Mouse (Mus musculus) midbrain, embryonic 14.5 days (tissue): Measurements from ENCODE around the gene Olfr1247. TPM values are rescaled to one million over a fixed set of nuclear protein-coding genes. Genes with fewer than 3 reads are reported as not detected.
"Not testable (repeated sequence)": the region's sequence is repeated elsewhere in the genome, so short reads cannot be mapped to it uniquely, and the experiment has no call there.

Experiments
- ATAC-seq: fragments of 200-750 bp; cut with Nextera tagmentation; 2 replicates; pipeline ENCODE4 v1.8.0; 2017; ENCODE audit warnings: moderate number of reproducible peaks, moderate library complexity; ENCODE audit not compliant: low FRiP score, low TSS enrichment
- DNase-seq: peaks from one replicate; pipeline ENCODE4 v3.0.0-alpha.2; 2015
- H3K27ac ChIP-seq: fragments of 300-500 bp; sonication (generic); replicated peaks from 2 replicates; pipeline ENCODE4 v1.5.1; 2014; ENCODE audit warnings: mild to moderate bottlenecking, low read depth, low read length, moderate library complexity
- H3K27me3 ChIP-seq: fragments of 300-500 bp; sonication (generic); 2 replicates; pipeline ENCODE4 v1.6.1; 2014; ENCODE audit warnings: low read length, control low read depth, mixed read lengths; ENCODE audit not compliant: control insufficient read depth, insufficient read depth
- H3K36me3 ChIP-seq: fragments of 300-500 bp; sonication (generic); 2 replicates; pipeline ENCODE4 v1.6.1; 2014; ENCODE audit warnings: low read length, control low read depth; ENCODE audit not compliant: control insufficient read depth, insufficient read depth
- H3K4me1 ChIP-seq: fragments of 300-500 bp; sonication (generic); 2 replicates; pipeline ENCODE4 v1.6.1; 2014; ENCODE audit warnings: mild to moderate bottlenecking, antibody characterized with exemption, low read length, control low read depth; ENCODE audit not compliant: control insufficient read depth, insufficient read depth
- H3K4me2 ChIP-seq: fragments of 300-500 bp; sonication (generic); 2 replicates; pipeline ENCODE4 v1.6.1; 2014; ENCODE audit warnings: mild to moderate bottlenecking, low read length, moderate library complexity
- H3K4me3 ChIP-seq: fragments of 300-500 bp; sonication (generic); replicated peaks from 2 replicates; pipeline ENCODE4 v1.5.1; 2014; ENCODE audit warnings: low read depth, low read length
- H3K9ac ChIP-seq: fragments of 300-500 bp; sonication (generic); replicated peaks from 2 replicates; pipeline ENCODE4 v1.6.1; 2014; ENCODE audit warnings: mild to moderate bottlenecking, low read length, moderate library complexity
- H3K9me3 ChIP-seq: fragments of 300-500 bp; sonication (generic); 2 replicates; pipeline ENCODE4 v1.6.1; 2016; ENCODE audit warnings: low read length, control low read depth, mixed read lengths; ENCODE audit not compliant: control insufficient read depth
- WGBS: fragments of 180-500 bp; shearing (Covaris S2); extraction: QIAGEN DNeasy Blood & Tissue Kit; methylation state at CpG from one replicate; pipeline ENCODE4 v1.1.7; 2014; 5-methylcytosine and 5-hydroxymethylcytosine counted together
- polyA plus RNA-seq: library from polyadenylated mRNA; unstranded; fragments of >200 nt; fragmentation: Nextera tagmentation; extraction: Ambion mirVana; gene quantifications from 2 replicates; pipeline ENCODE4 v1.2.1, GENCODE M21; 2014

The Olfr1247 gene
- polyA plus RNA-seq: not detected in 2 replicates

DNA sequence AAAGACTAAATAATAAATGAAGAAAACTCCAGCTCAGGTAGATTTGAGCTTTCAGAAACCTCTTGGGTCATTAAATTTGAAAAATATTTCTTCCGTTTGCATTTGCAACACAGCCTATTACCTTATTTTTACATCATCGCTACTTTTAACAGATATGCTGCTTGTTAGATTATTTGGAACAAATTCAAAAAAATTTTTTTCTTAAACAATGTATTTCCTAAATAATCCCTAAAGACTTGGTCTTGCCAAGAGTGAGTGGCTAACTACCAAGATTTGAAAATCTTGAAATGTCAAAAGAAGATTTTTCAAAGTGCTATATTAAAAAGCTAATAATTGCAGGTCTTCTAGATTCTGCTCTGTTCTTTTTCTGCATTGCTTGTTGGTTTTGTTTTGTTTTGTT is at the start of gene Olfr1247:
Gene Olfr1247 (minus strand): TSS at position 101 of the 400 bp plus-strand sequence.
- Histone ChIP-seq H3K4me1 (no peaks in the 10 kb centered on the region), H3K4me2 (no peak within 1 kb of the TSS), H3K9me3 (no peaks in the 10 kb centered on the region), H3K9ac (no peak within 1 kb of the TSS), H3K27me3 (no peaks in the 10 kb centered on the region), H3K4me3 (no peak within 1 kb of the TSS), H3K36me3 (no peaks in the 10 kb centered on the region), H3K27ac (no peak within 1 kb of the TSS)
- DNase-seq: no peak
- 97% methylated on average over 2 of the region's 2 CpGs for WGBS
- ATAC-seq: no peak

DNA sequence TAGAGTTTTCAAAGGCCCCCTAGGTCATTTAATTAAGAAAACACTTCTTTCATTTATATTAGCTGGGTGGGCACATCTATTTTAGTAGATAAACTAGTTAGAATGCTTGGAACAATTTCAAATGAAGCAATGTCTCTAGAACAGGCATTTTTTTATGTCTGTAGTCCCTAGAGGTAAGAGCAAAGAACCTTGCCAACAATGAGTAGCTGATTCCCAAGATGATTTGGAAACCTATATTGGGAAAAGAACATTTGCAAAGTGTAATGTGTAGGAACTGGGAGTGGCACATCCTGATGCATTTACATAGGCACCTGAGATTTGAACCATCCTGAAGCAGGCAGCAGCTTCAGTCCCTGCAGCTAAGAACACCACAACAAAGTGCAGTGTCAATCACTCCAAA is 47.4 kb upstream of the Olfr1247 start, which contains the start of gene Olfr1250:
Gene Olfr1250 (minus strand): TSS at position 101 of the 400 bp plus-strand sequence.
- no peaks in the 10 kb centered on the region for H3K27me3 ChIP-seq
- H3K9ac ChIP-seq: no peak within 1 kb of the TSS
- ATAC-seq: no peak
- no peak for DNase-seq
- no peak within 1 kb of the TSS for H3K4me2 ChIP-seq
- H3K4me1 ChIP-seq: no peaks in the 10 kb centered on the region
- H3K27ac ChIP-seq: no peak within 1 kb of the TSS
- H3K9me3 ChIP-seq: no peaks in the 10 kb centered on the region
- no peak within 1 kb of the TSS for H3K4me3 ChIP-seq
- H3K36me3 ChIP-seq: no peaks in the 10 kb centered on the region

DNA sequence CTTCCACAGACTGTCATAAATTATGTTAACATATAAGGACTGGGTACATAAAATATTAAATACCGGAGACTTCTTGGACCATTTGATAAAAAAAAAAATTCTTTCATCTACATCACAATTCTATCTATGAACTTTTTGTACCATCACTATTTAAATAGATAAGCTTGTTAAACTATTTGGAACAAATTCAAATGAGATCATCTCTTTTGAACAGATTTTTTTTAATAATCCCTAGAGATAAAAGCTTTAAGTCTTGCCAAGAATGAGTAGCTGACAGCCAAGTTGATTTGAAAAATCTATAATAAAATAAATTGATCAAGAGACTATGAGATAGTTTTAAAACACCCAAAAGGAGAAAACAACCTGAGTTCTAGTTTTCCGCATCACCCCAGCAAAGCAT is 21.0 kb upstream of the Olfr1247 start, which contains the start of gene Olfr1249:
Gene Olfr1249 (minus strand): TSS at position 101 of the 400 bp plus-strand sequence.
- Histone ChIP-seq H3K4me2 (no peak within 1 kb of the TSS), H3K4me1 (no peaks in the 10 kb centered on the region), H3K4me3 (no peak within 1 kb of the TSS), H3K9ac (no peak within 1 kb of the TSS), H3K9me3 (no peaks in the 10 kb centered on the region), H3K27me3 (no peaks in the 10 kb centered on the region), H3K27ac (no peak within 1 kb of the TSS), H3K36me3 (no peaks in the 10 kb centered on the region)
- WGBS: 93% methylated on average over 2 of the region's 2 CpGs
- DNase-seq (no peak), ATAC-seq (no peak)

DNA sequence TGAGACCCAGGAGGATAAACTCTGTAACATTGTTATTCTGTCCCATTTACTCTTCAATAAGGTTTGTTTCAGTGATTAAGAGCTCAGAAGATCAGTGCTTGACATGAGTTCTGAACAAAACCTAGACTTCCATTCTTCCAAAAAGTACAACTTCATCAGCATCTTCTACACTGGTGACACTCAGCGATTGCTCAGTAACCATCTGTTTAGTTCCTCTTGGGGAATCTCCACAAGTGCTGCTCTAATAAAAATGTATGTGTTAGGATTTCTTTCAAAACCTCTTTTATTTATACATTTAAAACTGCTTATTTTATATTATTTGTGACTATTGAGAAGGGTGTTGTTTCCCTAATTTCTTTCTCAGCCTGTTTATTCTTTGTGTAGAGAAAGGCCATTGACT is 4.2 kb upstream of the Olfr1247 start, which contains the start of gene Olfr1248:
Gene Olfr1248 (minus strand): TSS at position 101 of the 400 bp plus-strand sequence.
- H3K36me3 ChIP-seq, H3K27me3 ChIP-seq, H3K4me1 ChIP-seq, H3K4me2 ChIP-seq, DNase-seq, H3K9ac ChIP-seq, ATAC-seq, H3K27ac ChIP-seq, H3K9me3 ChIP-seq, H3K4me3 ChIP-seq: not testable (repeated sequence)
- 92% methylated on average over 1 of the region's 1 CpGs for WGBS

- WGBS: 88% methylated on average over 2 of the region's 2 CpGs
- ATAC-seq (no peak), DNase-seq (no peak)
Measured at GRCm38 (mm10) chr2:89593057-89593456, 20.9 kb downstream of the Olfr1247 start, which contains the start of gene Olfr1246. Gene Olfr1246, minus strand, starts transcription at chr2:89593157.

GRCm38 (mm10) chr2:89578347-89578746 is 35.6 kb downstream of the Olfr1247 start, which contains the start of gene Olfr1245:
Gene Olfr1245, minus strand, starts transcription at chr2:89578447.
- ATAC-seq: no peak
- no peak within 1 kb of the TSS for H3K4me2 ChIP-seq
- no peaks in the 10 kb centered on the region for H3K27me3 ChIP-seq
- no peak for DNase-seq
- H3K4me3 ChIP-seq: no peak within 1 kb of the TSS
- H3K9ac ChIP-seq: no peak within 1 kb of the TSS
- H3K27ac ChIP-seq: no peak within 1 kb of the TSS
- WGBS: 91% methylated on average over 1 of the region's 1 CpGs
- H3K36me3 ChIP-seq: no peaks in the 10 kb centered on the region
- peaks cover 6% of the 10 kb centered on the region; the same call in 1 of the 2 replicates for H3K9me3 ChIP-seq
- H3K4me1 ChIP-seq: no peaks in the 10 kb centered on the region

More at GRCm38 (mm10) chr2:89593057-89593456, 20.9 kb downstream of the Olfr1247 start, which contains the start of gene Olfr1246:
- no peaks in the 10 kb centered on the region for H3K9me3 ChIP-seq
- H3K36me3 ChIP-seq: no peaks in the 10 kb centered on the region
- H3K27me3 ChIP-seq: no peaks in the 10 kb centered on the region
- H3K9ac ChIP-seq: no peak within 1 kb of the TSS
- H3K4me1 ChIP-seq: no peaks in the 10 kb centered on the region
- no peak within 1 kb of the TSS for H3K4me2 ChIP-seq
- H3K4me3 ChIP-seq: no peak within 1 kb of the TSS
- no peak within 1 kb of the TSS for H3K27ac ChIP-seq

DNA sequence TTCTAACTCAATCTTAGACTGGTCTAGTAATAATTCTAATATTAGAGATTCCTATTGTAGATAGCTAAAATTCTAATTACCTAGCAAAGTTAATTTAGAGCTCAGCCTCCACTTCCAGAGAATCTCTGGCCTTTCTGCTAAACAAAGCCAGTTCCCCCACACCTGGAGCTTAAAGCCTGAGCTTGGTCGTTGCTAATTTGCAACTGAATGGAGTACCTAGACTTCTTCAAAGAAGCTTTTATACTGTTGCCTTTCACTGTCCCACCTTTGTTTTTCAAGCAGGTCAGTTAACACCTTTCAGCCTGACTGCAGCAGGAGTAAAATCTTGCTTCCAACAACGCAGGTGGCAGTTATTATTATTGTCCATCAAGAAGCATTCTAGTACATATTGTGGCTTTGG is 51.2 kb downstream of the Olfr1247 start:
- not testable (repeated sequence) for H3K4me1 ChIP-seq, H3K27me3 ChIP-seq, H3K4me3 ChIP-seq, H3K9ac ChIP-seq, H3K36me3 ChIP-seq, H3K27ac ChIP-seq, H3K4me2 ChIP-seq, DNase-seq, ATAC-seq, H3K9me3 ChIP-seq
- WGBS: 58% methylated on average over 2 of the region's 2 CpGs

Other genes with a start within 250 kb of the Olfr1247 start
- gene Olfr1234, start 249.3 kb downstream of the Olfr1247 start, polyA plus RNA-seq: not detected in 2 replicates
- not detected in 2 replicates for gene Olfr1238, start 204.5 kb downstream of the Olfr1247 start, polyA plus RNA-seq
- gene Olfr1239, start 193.7 kb downstream of the Olfr1247 start, polyA plus RNA-seq: not detected in 2 replicates
- gene Olfr1240, start 171.1 kb downstream of the Olfr1247 start, polyA plus RNA-seq: not detected in 2 replicates
- gene Olfr1241, start 127.0 kb downstream of the Olfr1247 start, polyA plus RNA-seq: not detected in 2 replicates
- not detected in 2 replicates for gene Olfr1242, start 115.8 kb downstream of the Olfr1247 start, polyA plus RNA-seq
- not detected in 2 replicates for gene Olfr1243, start 82.6 kb downstream of the Olfr1247 start, polyA plus RNA-seq
- gene Olfr1245, start 35.7 kb downstream of the Olfr1247 start, polyA plus RNA-seq: not detected in 2 replicates
- not detected in 2 replicates for gene Olfr1246, start 21.0 kb downstream of the Olfr1247 start, polyA plus RNA-seq
- not detected in 2 replicates for gene Olfr1248, start 4.1 kb upstream of the Olfr1247 start, polyA plus RNA-seq
- gene Olfr1249, start 20.9 kb upstream of the Olfr1247 start, polyA plus RNA-seq: not detected in 2 replicates
- not detected in 2 replicates for gene Olfr1250, start 47.3 kb upstream of the Olfr1247 start, polyA plus RNA-seq
- gene Olfr1251, start 57.8 kb upstream of the Olfr1247 start, polyA plus RNA-seq: not detected in 2 replicates
- gene Olfr1252, start 110.9 kb upstream of the Olfr1247 start, polyA plus RNA-seq: not detected in 2 replicates
- gene Olfr1253, start 143.0 kb upstream of the Olfr1247 start, polyA plus RNA-seq: not detected in 2 replicates
- not detected in 2 replicates for gene Olfr1254, start 179.5 kb upstream of the Olfr1247 start, polyA plus RNA-seq
- not detected in 2 replicates for gene Olfr1255, start 197.9 kb upstream of the Olfr1247 start, polyA plus RNA-seq
- gene Olfr1256, start 227.4 kb upstream of the Olfr1247 start, polyA plus RNA-seq: 0.08 TPM in 1 of 2 replicates, not detected in the other
- not detected in 2 replicates for gene Olfr48, start 234.1 kb upstream of the Olfr1247 start, polyA plus RNA-seq